Mouse (Mus musculus) C2C12 (cell line): ENCODE data around the gene Clk1. TPM values are rescaled to one million over a fixed set of nuclear protein-coding genes. Genes with fewer than 3 reads are reported as not detected.

Experiments
- H3K27me3 ChIP-seq: one replicate; pipeline ENCODE4 v1.6.1; 2011; ENCODE audit not compliant: control insufficient read depth, insufficient read depth, insufficient read length
- H3K36me3 ChIP-seq: one replicate; pipeline ENCODE4 v1.6.1; 2011; ENCODE audit not compliant: control insufficient read depth, insufficient read depth
- H3K4me3 ChIP-seq: one replicate; pipeline ENCODE4 v1.5.1; 2011; ENCODE audit warnings: mild to moderate bottlenecking, control low read depth; ENCODE audit not compliant: poor library complexity, insufficient read depth, severe bottlenecking
- H3K79me2 ChIP-seq: one replicate; pipeline ENCODE4 v1.6.1; 2011; ENCODE audit not compliant: control insufficient read depth, insufficient read depth
- H3K79me3 ChIP-seq: one replicate; pipeline ENCODE4 v1.6.1; 2011; ENCODE audit warnings: low read depth, control low read depth
- H3ac ChIP-seq: one replicate; pipeline ENCODE3; 2011; ENCODE audit warnings: low read depth; ENCODE audit not compliant: control insufficient read depth, insufficient read length
- CEBPB ChIP-seq: IDR thresholded peaks from one replicate; pipeline ENCODE4 v1.6.1; 2011; ENCODE audit warnings: low read depth, mild to moderate bottlenecking, control low read depth, moderate library complexity
- CTCF ChIP-seq: IDR thresholded peaks from one replicate; pipeline ENCODE4 v1.5.1; 2011; ENCODE audit not compliant: control insufficient read depth, insufficient read depth, insufficient read length
- FOSL1 ChIP-seq: IDR thresholded peaks from one replicate; pipeline ENCODE4 v1.8.0; 2011; ENCODE audit warnings: mild to moderate bottlenecking, low read length; ENCODE audit not compliant: poor library complexity, insufficient read depth, severe bottlenecking
- MAX ChIP-seq: IDR thresholded peaks from one replicate; pipeline ENCODE4 v1.6.1; 2011; ENCODE audit warnings: mild to moderate bottlenecking, control low read depth
- MYOD1 ChIP-seq: IDR thresholded peaks from one replicate; pipeline ENCODE4 v1.6.1; 2011; ENCODE audit warnings: low read depth; ENCODE audit not compliant: control insufficient read depth, insufficient read length
- MYOG ChIP-seq: IDR thresholded peaks from one replicate; pipeline ENCODE4 v1.6.1; 2011; ENCODE audit not compliant: control insufficient read depth, insufficient read length; ENCODE audit errors: extremely low read depth
- USF1 ChIP-seq: IDR thresholded peaks from one replicate; pipeline ENCODE4 v1.6.1; 2011; ENCODE audit warnings: low read depth, mild to moderate bottlenecking, control low read depth, moderate library complexity
- polyA plus RNA-seq: library from polyadenylated mRNA; unstranded; fragments of >200 nt; fragmentation: generic; extraction: Trizol; gene quantifications from one replicate; pipeline ENCODE4 v1.2.1, GENCODE M21; 2012; ENCODE audit warnings: missing spikeins

Clk1 gene
- polyA plus RNA-seq, 1 experiment: 16.6 TPM

- Histone ChIP-seq H3ac (no peak overlapping the region), H3K79me3 (peaks cover 9% of the 10 kb centered on the region), H3K27me3 (no peaks in the 10 kb centered on the region), H3K79me2 (peaks cover 23% of the 10 kb centered on the region), H3K4me3 (no peak overlapping the region), H3K36me3 (peaks cover 84% of the 10 kb centered on the region)
- no peak for TF ChIP-seq FOSL1
- no peak for TF ChIP-seq MYOG
- no peak for TF ChIP-seq MYOD1
- no peak for TF ChIP-seq CEBPB
- TF ChIP-seq CTCF: no peak
- TF ChIP-seq MAX: no peak
- no peak for TF ChIP-seq USF1
Measured at GRCm38 (mm10) chr1:58403745-58404144, 20.1 kb downstream of the Clk1 start.

GRCm38 (mm10) chr1:58401396-58401795 lies 22.5 kb downstream of the Clk1 start:
- Histone ChIP-seq H3K79me3 (peaks cover 26% of the 10 kb centered on the region), H3K36me3 (peaks cover 96% of the 10 kb centered on the region), H3K4me3 (no peak overlapping the region), H3ac (no peak overlapping the region), H3K79me2 (peaks cover 46% of the 10 kb centered on the region), H3K27me3 (no peaks in the 10 kb centered on the region)
- TF ChIP-seq CTCF (no peak), MYOD1 (no peak)

GRCm38 (mm10) chr1:58397731-58398130 lies 26.1 kb downstream of the Clk1 start:
- Histone ChIP-seq H3K27me3 (no peaks in the 10 kb centered on the region), H3K79me2 (peaks cover 82% of the 10 kb centered on the region), H3K36me3 (peaks cover 88% of the 10 kb centered on the region), H3ac (no peak overlapping the region), H3K4me3 (no peak overlapping the region), H3K79me3 (peaks cover 56% of the 10 kb centered on the region)
- TF ChIP-seq FOSL1: no peak
- no peak for TF ChIP-seq MAX
- no peak for TF ChIP-seq CTCF
- no peak for TF ChIP-seq MYOD1
- no peak for TF ChIP-seq CEBPB
- TF ChIP-seq MYOG: no peak
- no peak for TF ChIP-seq USF1

GRCm38 (mm10) chr1:58396179-58396578 lies 27.7 kb downstream of the Clk1 start:
- H3K36me3 ChIP-seq: peaks cover 72% of the 10 kb centered on the region
- peaks cover 94% of the 10 kb centered on the region for H3K79me2 ChIP-seq
- no peaks in the 10 kb centered on the region for H3K27me3 ChIP-seq
- H3K4me3 ChIP-seq: no peak overlapping the region
- TF ChIP-seq USF1 (no peak), CEBPB (no peak), MYOD1 (no peak), CTCF (no peak), MYOG (no peak), MAX (no peak), FOSL1 (no peak)
- H3ac ChIP-seq: no peak overlapping the region
- peaks cover 63% of the 10 kb centered on the region for H3K79me3 ChIP-seq

GRCm38 (mm10) chr1:58395341-58395740 lies 28.5 kb downstream of the Clk1 start:
- H3K79me3 ChIP-seq: peaks cover 66% of the 10 kb centered on the region
- H3K36me3 ChIP-seq: peaks cover 64% of the 10 kb centered on the region
- TF ChIP-seq MAX: no peak
- no peak for TF ChIP-seq USF1
- TF ChIP-seq CTCF: no peak
- no peak for TF ChIP-seq CEBPB
- no peak for TF ChIP-seq MYOG
- TF ChIP-seq MYOD1: no peak
- no peak for TF ChIP-seq FOSL1
- H3K27me3 ChIP-seq: no peaks in the 10 kb centered on the region
- H3ac ChIP-seq: no peak overlapping the region
- H3K79me2 ChIP-seq: peaks cover 91% of the 10 kb centered on the region
- no peak overlapping the region for H3K4me3 ChIP-seq
